Mouse (Mus musculus) neural tube, embryonic 14.5 days (tissue): ENCODE data around the gene Mitf. TPM values are rescaled to one million over a fixed set of nuclear protein-coding genes. Genes with fewer than 3 reads are reported as not detected.

Experiments used
- ATAC-seq: fragments of 200-750 bp; cut with Nextera tagmentation; 2 replicates; pipeline ENCODE4 v1.8.0; 2017; ENCODE audit warnings: low read depth, mild to moderate bottlenecking, moderate TSS enrichment, moderate library complexity
- H3K27ac ChIP-seq: fragments of 300-500 bp; sonication (generic); 2 replicates; pipeline ENCODE4 v1.5.1; 2014; ENCODE audit warnings: low read depth, mild to moderate bottlenecking, control low read depth, low read length, moderate library complexity, mixed read lengths
- H3K27me3 ChIP-seq: fragments of 300-500 bp; sonication (generic); 2 replicates; pipeline ENCODE4 v1.6.1; 2014; ENCODE audit warnings: low read length; ENCODE audit not compliant: control insufficient read depth, insufficient read depth
- H3K36me3 ChIP-seq: fragments of 300-500 bp; sonication (generic); 2 replicates; pipeline ENCODE4 v1.6.1; 2014; ENCODE audit warnings: low read length, mixed read lengths; ENCODE audit not compliant: control insufficient read depth, insufficient read depth
- H3K4me1 ChIP-seq: fragments of 300-500 bp; sonication (generic); 2 replicates; pipeline ENCODE4 v1.6.1; 2014; ENCODE audit warnings: low read length; ENCODE audit not compliant: control insufficient read depth, insufficient read depth
- H3K4me2 ChIP-seq: fragments of 300-500 bp; sonication (generic); 2 replicates; pipeline ENCODE4 v1.6.1; 2014; ENCODE audit warnings: mild to moderate bottlenecking, low read depth, low read length, control low read depth
- H3K4me3 ChIP-seq: fragments of 300-500 bp; sonication (generic); 2 replicates; pipeline ENCODE4 v1.5.1; 2014; ENCODE audit warnings: low read depth, low read length, control low read depth, mixed read lengths
- H3K9ac ChIP-seq: fragments of 300-500 bp; sonication (generic); replicated peaks from 2 replicates; pipeline ENCODE4 v1.6.1; 2014; ENCODE audit warnings: low read depth, mild to moderate bottlenecking, control low read depth, low read length, mixed read lengths
- H3K9me3 ChIP-seq: fragments of 300-500 bp; sonication (generic); 2 replicates; pipeline ENCODE4 v1.6.1; 2016; ENCODE audit warnings: low read length; ENCODE audit not compliant: control insufficient read depth
- WGBS: fragments of 180-500 bp; shearing (Covaris S2); extraction: QIAGEN DNeasy Blood & Tissue Kit; methylation state at CpG from one replicate; pipeline ENCODE4 v1.1.7; 2014; 5-methylcytosine and 5-hydroxymethylcytosine counted together
- polyA plus RNA-seq: library from polyadenylated mRNA; unstranded; fragments of >200 nt; fragmentation: Nextera tagmentation; extraction: Ambion mirVana; gene quantifications from 2 replicates; pipeline ENCODE4 v1.2.1, GENCODE M21; 2014

Mitf gene
- polyA plus RNA-seq, 1 experiment from 2014 or later = 1.6 TPM

DNA sequence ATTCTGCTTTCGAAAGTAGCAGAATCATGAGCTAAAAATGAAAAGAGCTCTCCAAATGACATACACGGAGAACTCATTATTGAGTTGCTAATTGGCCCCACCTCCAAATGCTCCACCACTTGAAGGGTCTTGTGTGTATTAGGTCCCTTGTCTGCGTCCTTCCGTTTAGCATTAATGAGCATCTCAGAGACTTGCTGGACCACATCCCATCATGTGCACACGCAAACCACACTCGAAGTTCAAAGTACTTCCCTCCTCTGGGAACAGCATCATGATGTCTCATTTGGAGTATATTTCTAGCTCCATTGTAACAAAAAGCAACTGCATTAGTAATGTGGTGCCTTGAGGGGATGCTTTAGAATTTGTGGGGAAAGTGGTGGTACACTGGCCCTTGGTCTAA lies 24.6 kb upstream of the Mitf start:
- Histone ChIP-seq H3K27ac (no peak overlapping the region), H3K36me3 (no peaks in the 10 kb centered on the region), H3K4me3 (no peak overlapping the region), H3K9ac (no peak overlapping the region), H3K4me1 (no peaks in the 10 kb centered on the region), H3K4me2 (no peak overlapping the region), H3K27me3 (no peaks in the 10 kb centered on the region), H3K9me3 (no peaks in the 10 kb centered on the region)
- ATAC-seq = no peak
- WGBS = 88% methylated on average over 6 of the region's 6 CpGs

DNA sequence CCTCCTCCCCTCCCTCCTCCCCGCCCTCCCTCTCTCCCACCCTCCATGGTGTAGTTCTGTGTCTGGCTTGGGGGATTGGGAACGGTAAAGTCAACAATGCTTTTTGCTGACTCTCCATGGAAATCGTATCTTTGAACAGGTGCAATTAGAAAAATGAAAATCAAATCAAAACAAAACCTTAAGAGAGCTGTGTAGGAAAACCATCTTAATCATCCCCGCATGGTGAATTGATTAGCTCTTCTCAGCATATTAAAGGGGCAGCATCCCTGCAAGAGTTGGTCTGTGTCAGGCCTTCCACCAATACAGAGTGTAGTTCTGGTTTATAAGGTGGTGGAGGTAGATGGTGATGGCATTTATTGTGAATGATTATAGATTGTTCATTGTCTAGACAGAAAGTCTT lies 20.0 kb upstream of the Mitf start:
- Histone ChIP-seq H3K27me3 (no peaks in the 10 kb centered on the region), H3K9me3 (no peaks in the 10 kb centered on the region), H3K27ac (no peak overlapping the region), H3K4me3 (no peak overlapping the region), H3K4me2 (no peak overlapping the region), H3K36me3 (no peaks in the 10 kb centered on the region), H3K9ac (no peak overlapping the region), H3K4me1 (no peaks in the 10 kb centered on the region)
- WGBS = 84% methylated on average over 4 of the region's 4 CpGs
- no peak for ATAC-seq

DNA sequence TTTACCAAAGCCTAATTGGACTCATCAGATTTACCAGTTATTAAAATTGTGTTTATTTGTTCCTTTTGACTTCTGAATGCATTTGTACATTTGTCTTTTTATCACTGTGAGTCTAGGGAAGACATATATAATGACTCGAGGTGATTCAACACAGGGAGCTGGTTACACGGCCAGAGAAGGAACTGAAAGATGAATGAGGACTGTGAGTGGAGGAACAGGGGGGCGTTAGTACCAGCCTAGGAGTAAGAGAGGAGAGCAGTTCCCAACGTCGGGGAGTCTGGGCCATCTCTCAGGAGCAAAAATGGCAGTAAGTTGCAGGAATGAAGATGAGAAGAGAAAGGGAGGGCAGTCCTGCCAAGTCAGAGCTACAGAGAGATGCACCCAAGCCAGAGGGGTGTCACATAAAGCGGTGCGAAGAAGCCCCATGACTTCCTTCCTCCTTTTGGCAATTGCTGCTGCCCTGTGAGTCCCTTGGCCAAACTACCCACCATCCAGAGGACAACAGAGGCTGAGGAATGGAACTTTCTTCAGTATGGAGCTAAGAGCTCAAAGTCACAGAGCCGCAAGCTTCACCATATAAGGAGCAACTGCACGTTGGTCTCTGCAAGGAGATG lies 18.4 kb upstream of the Mitf start:
- Histone ChIP-seq H3K9ac (no peak overlapping the region), H3K27me3 (no peaks in the 10 kb centered on the region), H3K9me3 (no peaks in the 10 kb centered on the region), H3K36me3 (no peaks in the 10 kb centered on the region), H3K4me1 (no peaks in the 10 kb centered on the region), H3K4me2 (no peak overlapping the region), H3K4me3 (no peak overlapping the region), H3K27ac (no peak overlapping the region)
- no peak for ATAC-seq
- 86% methylated on average over 9 of the region's 9 CpGs for WGBS

DNA sequence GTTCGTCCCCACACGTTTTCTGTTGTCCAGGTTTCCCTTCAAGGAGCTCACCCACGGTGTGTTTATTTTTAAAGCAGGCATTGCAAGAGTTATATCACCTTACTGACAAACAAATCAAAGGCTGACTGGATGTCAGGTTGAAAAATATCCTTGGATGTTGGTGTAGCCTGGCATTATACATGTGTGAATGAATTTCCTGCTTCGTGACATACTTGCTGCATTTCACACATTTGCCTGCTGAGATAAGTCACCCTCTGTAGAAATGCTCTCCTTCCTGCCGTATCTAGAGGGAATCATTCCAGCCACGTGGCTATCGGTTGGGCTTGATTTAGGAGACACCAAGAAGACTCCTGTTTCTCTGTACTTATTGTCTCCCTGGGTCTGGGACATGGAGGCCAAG lies 17.2 kb upstream of the Mitf start:
- 82% methylated on average over 7 of the region's 7 CpGs for WGBS
- Histone ChIP-seq H3K4me3 (no peak overlapping the region), H3K27ac (no peak overlapping the region), H3K27me3 (no peaks in the 10 kb centered on the region), H3K36me3 (no peaks in the 10 kb centered on the region), H3K4me2 (no peak overlapping the region), H3K4me1 (no peaks in the 10 kb centered on the region), H3K9me3 (no peaks in the 10 kb centered on the region), H3K9ac (no peak overlapping the region)
- no peak for ATAC-seq

DNA sequence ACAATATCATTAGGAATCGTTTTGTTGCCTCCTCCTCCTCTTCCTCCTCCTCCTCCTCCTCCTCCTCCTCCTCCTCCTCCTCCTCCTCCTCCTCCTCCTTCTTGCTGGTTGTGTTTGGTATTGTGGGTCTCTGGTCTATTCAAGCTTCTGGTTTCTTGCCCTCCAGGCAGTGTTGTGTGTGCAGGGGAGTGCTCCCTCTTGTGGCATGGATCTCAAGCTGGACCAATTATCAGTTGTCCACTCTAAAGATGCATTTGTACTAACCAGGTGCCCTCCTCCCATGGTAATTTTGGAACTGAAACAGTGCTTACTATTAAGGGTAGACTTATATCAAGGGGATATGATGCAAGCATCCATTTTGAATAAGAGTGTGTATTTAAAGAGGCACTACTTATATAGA lies 14.7 kb upstream of the Mitf start:
- no peaks in the 10 kb centered on the region for H3K27me3 ChIP-seq
- H3K9me3 ChIP-seq = no peaks in the 10 kb centered on the region
- no peaks in the 10 kb centered on the region for H3K36me3 ChIP-seq
- H3K4me3 ChIP-seq = no peak overlapping the region
- no peak overlapping the region for H3K27ac ChIP-seq
- H3K4me1 ChIP-seq = no peaks in the 10 kb centered on the region
- H3K9ac ChIP-seq = no peak overlapping the region
- no peak for ATAC-seq
- H3K4me2 ChIP-seq = no peak overlapping the region
- WGBS = 88% methylated on average over 1 of the region's 1 CpGs

DNA sequence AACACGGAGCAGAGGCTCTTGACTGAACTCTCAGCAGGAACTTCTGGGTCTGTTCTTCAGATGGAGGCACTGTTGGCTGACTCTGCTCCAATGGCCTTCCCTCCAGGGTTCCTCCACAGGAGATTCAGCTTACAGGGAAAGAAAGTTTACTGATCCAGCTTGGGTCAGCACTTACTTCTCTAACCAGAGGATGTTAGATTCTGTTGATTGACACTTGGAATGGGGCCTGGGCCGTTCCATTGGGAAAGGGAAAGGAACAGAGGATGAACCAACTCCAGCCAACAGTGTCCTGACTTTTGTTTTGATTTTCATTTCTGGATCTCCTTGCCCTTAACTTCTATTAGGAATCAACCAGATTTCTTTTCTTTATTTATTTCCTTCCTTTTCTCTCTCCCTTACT lies 11.7 kb upstream of the Mitf start:
- Histone ChIP-seq H3K4me1 (no peaks in the 10 kb centered on the region), H3K27ac (no peak overlapping the region), H3K9ac (no peak overlapping the region), H3K4me3 (no peak overlapping the region), H3K27me3 (no peaks in the 10 kb centered on the region), H3K36me3 (no peaks in the 10 kb centered on the region), H3K9me3 (no peaks in the 10 kb centered on the region), H3K4me2 (no peak overlapping the region)
- no peak for ATAC-seq
- WGBS = 55% methylated on average over 2 of the region's 2 CpGs

DNA sequence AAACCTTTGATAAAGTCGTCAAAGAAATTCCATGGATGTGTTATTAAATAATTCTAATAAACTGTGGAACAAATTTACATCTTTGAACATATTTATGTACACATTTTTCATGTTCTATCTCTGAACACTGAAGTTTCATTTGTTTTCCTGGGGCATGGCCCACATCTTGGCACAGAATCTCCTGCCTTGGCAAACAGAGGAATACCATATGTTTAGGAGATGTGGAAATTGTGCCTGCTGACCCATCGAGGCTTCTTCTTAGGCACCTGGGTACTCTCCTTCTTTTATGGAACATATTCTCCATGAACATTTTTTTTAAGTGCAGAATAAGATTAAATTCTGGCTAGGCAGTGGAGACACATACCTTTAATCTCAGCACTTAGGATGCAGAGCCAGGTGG lies 6.2 kb upstream of the Mitf start:
- H3K4me3 ChIP-seq = no peak overlapping the region
- no peaks in the 10 kb centered on the region for H3K36me3 ChIP-seq
- H3K27ac ChIP-seq = no peak overlapping the region
- no peaks in the 10 kb centered on the region for H3K4me1 ChIP-seq
- ATAC-seq = no peak
- no peak overlapping the region for H3K4me2 ChIP-seq
- no peaks in the 10 kb centered on the region for H3K27me3 ChIP-seq
- 65% methylated on average over 2 of the region's 2 CpGs for WGBS
- no peak overlapping the region for H3K9ac ChIP-seq
- no peaks in the 10 kb centered on the region for H3K9me3 ChIP-seq

DNA sequence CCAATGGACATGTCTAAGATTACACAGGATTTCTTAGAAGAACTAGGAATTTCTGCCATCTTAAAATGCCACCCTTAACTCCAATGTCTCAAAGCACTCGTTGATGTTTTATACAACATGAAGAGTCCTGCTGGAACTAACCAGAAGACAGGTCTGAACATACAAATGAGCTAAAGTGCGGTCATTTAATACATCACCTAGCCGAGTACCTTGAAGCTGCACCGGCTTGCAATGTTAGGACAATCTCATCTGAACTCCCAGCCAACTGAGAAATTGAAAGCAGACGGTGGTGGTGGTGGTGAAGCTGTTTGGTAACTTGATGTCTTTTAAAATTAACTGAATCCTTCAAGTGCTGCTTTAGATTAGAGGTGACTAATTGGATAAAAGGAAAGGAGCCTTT lies 801 bp upstream of the Mitf start:
- WGBS = 60% methylated on average over 5 of the region's 5 CpGs
- Histone ChIP-seq H3K4me1 (0 out of 2 replicates have a peak, but pooled peaks cover 3% of the 10 kb centered on the region), H3K4me2 (peak overlapping the region; percentile 93; the same call in 1 of the 2 replicates), H3K9me3 (no peaks in the 10 kb centered on the region), H3K4me3 (no peak overlapping the region; the same call in 1 of the 2 replicates), H3K27ac (no peak overlapping the region), H3K9ac (no peak overlapping the region), H3K36me3 (no peaks in the 10 kb centered on the region), H3K27me3 (no peaks in the 10 kb centered on the region)
- no peak for ATAC-seq

DNA sequence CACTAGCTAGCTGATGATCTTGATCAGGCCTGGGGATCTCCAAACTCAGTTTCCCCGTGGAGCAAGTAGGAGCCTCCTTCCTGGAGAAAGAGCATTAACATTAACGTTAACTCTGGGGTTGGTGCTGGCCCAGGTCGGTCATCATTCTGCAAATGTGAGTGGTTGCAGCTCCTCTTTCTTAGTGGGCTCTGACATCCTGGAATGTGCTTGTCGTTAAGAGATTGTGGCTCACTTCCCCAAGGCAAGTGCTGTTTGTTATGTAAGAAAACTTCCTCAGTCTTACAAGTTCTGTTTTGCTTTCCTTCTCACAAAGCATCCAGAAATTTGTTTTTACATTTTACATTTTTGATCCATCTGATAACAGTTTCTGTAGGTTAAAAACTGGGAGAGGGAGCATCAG lies 7.3 kb downstream of the Mitf start:
- Histone ChIP-seq H3K4me1 (no peaks in the 10 kb centered on the region), H3K36me3 (no peaks in the 10 kb centered on the region), H3K9me3 (no peaks in the 10 kb centered on the region), H3K27me3 (no peaks in the 10 kb centered on the region), H3K9ac (no peak overlapping the region), H3K4me2 (no peak overlapping the region), H3K27ac (no peak overlapping the region), H3K4me3 (no peak overlapping the region)
- 75% methylated on average over 4 of the region's 4 CpGs for WGBS
- no peak for ATAC-seq
